Mouse (Mus musculus): ENCODE data around the gene Wfdc5.

Gene Wfdc5

GRCm38 (mm10) chr2:164128576-164129411 lies 53.7 kb downstream of the Wfdc5 start:
- DNase-seq (ENCODE audit: low spot score), result no peak

GRCm38 (mm10) chr2:164127297-164127696 lies 55.2 kb downstream of the Wfdc5 start:
- DNase-seq (ENCODE audit: low spot score), result no peak

- DNase-seq (ENCODE audit: low spot score), result peak; percentile 26
Observed at GRCm38 (mm10) chr2:164126533-164126955, 56.0 kb downstream of the Wfdc5 start.
